Mouse (Mus musculus) layer of hippocampus, adult 18-20 months (tissue): ENCODE results near the gene Olfr875. TPM values are rescaled to one million over a fixed set of nuclear protein-coding genes. Genes with fewer than 3 reads are reported as not detected.

Experiments used
- total RNA-seq, 2 experiments: library from RNA; stranded (reverse); gene quantifications; 2 replicates each; pipeline ENCODE4 v1.2.3; 2021

Olfr875 gene
- total RNA-seq, 2 experiments from 2014 or later, result not detected

Other genes starting within 250 kb of the Olfr875 start
- 10 to 100 TPM; 13.1 to 14.3 TPM for gene Esam, start 243.8 kb upstream of the Olfr875 start, total RNA-seq
- 1 to 10 TPM; 2.3 to 3.0 TPM for gene Vsig2, start 232.6 kb upstream of the Olfr875 start, total RNA-seq
- gene Nrgn, start 219.0 kb upstream of the Olfr875 start, total RNA-seq, result 1,000 to 10,000 TPM; 1,533 to 1,565 TPM
- 10 to 100 TPM; 11.2 to 14.6 TPM for gene Siae, start 216.2 kb upstream of the Olfr875 start, total RNA-seq
- gene Spa17, start 158.1 kb upstream of the Olfr875 start, total RNA-seq, result 1 to 10 TPM; 1.5 to 2.8 TPM
- 10 to 100 TPM; 44.4 to 45.6 TPM for gene Tbrg1, start 114.5 kb upstream of the Olfr875 start, total RNA-seq
- gene Panx3, start 102.6 kb upstream of the Olfr875 start, total RNA-seq, result not detected
- gene Olfr160, start 55.6 kb upstream of the Olfr875 start, total RNA-seq, result not detected
- not detected for gene Olfr874, start 26.8 kb upstream of the Olfr875 start, total RNA-seq
- gene Olfr876, start 31.2 kb downstream of the Olfr875 start, total RNA-seq, result not detected
- not detected for gene Olfr877, start 82.4 kb downstream of the Olfr875 start, total RNA-seq
- gene Olfr145, start 124.9 kb downstream of the Olfr875 start, total RNA-seq, result not detected
- gene Olfr878, start 146.0 kb downstream of the Olfr875 start, total RNA-seq, result not detected
- gene Olfr881, start 220.0 kb downstream of the Olfr875 start, total RNA-seq, result not detected